Mouse (Mus musculus): ENCODE data around the gene Abtb2.

GRCm38 (mm10) chr2:103627101-103627500 is 61.0 kb downstream of the Abtb2 start:
- TF ChIP-seq POLR2A (IDR thresholded peaks at IDR 0.05; ENCODE audit: insufficient read depth, low read length) (no peak), CTCF (IDR thresholded peaks at IDR 0.05; ENCODE audit: low read depth, low read length) (no peak)
